Mouse (Mus musculus) thymus, postnatal 36 days (tissue): ENCODE measurements at regions not wholly inside any gene's neighbourhood (a gene's known extent, or its start where the extent isn't known, plus 50 kb on each side); places are given as distances from the start of the nearest gene placed in this dataset.
A peak's percentile ranks its signal among the peaks of the same experiment; 100 is the strongest.

Experiments used
- DNase-seq, 2 experiments: peaks; one replicate each; pipeline ENCODE4 v3.0.0; 2022; ENCODE audit warnings: mixed read lengths in 2 of 2

DNA sequence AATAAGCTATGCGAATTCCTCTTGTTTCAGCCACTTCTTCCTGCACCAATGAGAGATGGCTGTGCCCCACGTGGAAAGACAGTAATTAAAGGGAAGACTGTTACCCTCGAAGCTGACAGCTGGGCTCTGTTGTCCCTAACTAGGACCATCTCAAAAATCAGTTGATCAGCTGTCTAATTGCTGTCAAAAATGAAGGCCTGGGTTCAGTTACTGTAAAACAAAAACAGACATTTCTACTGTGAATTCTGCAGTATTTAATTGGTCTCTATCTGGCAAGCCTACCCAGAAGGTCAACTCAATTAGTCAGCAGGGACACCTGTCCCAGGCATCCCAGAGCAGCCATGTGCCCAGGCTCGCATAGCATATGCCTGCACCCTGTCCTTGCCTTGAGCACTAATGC, 385.8 kb upstream of the Zdhhc25 start:
- no peak for DNase-seq

DNA sequence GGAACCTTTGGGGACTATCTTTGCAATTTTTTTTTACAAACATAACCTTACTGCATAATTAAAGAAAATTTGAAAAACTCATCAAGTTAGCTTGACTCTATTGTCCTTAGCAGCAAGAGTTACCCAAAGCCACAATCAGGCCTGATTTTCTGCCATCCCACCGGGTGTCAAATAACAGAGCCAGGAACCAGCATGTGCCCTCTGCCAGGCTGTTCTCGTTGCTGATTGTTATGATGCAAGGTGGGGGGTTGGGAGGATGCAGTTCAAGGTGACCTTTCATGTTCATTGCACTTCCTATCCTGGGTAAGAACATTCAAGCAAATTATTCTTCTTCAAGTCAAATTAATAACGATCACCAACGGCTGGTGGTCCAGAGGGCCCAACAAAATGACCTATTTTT, 370.6 kb upstream of the Zdhhc25 start:
- no peak for DNase-seq

DNA sequence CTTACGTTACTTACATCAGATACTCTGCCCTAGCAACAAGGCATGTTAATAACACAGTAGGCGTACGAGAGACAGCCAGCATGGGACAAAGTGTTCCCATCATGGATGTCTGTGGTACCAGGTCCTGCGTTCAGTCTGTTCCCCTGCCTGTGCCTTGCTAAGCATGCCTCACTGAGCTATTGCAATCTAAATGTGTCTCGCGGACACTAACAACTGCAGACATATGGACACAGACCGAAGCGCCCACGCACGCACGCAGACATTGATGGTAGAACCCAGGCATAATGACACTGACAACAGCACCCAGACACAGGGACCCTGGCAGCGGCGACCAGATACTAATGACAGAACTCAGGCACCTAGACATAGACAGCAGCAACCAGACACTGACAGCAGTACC, 355.5 kb upstream of the Zdhhc25 start:
- no peak for DNase-seq

DNA sequence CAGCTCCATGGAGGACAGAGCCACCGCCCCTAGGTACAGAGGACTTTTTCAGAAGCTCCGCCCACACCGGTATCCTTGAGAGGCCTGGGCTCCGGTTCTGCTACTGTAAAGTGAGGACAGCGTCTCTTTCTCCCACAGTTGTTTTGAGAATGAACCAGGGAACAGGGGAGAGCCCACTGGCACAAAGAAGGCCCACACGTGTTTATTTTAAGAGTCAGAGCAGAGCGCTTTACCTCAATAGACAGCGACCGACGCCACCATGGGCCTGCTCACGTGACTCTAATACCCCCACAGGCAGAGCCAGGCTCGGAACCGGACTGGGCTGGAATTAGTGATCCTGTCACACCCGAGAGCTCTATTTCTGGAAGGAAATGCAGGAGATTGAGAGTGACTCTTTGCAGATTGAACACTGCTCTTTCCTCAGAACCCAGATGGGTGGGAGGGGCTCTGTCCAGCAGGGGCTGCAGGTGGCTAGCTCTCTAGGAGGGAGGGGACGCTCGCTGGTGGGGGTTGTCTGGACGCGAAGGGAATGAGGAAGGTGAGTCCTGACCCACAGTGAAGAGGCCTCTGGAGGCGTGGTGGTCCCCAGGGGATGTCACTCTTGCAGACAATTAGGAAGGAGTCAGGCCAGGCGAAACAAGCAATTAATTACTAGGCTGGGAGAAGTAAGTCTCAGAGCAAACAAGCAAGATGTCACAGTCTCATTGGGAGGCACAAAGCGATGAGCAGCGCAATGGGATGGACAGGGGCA, 354.4 kb upstream of the Zdhhc25 start:
- DNase-seq = no peak

DNA sequence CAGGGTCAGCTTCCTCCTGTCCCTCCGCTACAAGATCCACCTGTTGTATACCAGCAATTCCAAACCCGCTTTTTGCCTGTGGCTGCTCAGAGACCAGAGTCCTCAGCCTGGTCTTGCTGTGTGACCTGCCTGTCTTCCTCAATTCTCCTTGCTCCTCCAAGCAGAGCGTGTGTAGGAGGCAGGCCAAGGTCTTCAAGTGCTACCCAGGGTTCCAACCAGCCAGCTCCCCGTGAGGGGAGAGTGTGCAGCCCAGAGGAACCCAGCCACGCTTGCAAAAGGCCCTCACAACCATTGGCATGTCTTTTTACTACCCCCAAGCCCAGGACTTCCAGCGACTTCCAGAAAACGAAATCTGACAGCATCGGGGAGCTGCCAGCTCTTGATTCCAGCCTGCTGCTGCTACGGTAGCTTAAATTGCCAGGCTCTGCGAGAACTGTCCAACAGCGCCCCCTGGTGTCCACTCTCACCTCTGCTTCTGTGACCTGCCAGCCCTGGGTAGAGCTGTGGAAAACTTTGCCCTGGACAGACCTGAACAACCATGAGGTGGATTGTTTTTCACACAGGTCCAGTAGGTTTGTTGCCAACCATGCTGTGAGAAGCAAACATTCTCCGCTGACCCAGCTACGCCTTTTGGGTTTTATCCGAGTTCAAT, 352.0 kb upstream of the Zdhhc25 start:
- DNase-seq = peak; percentile 16 to 29

DNA sequence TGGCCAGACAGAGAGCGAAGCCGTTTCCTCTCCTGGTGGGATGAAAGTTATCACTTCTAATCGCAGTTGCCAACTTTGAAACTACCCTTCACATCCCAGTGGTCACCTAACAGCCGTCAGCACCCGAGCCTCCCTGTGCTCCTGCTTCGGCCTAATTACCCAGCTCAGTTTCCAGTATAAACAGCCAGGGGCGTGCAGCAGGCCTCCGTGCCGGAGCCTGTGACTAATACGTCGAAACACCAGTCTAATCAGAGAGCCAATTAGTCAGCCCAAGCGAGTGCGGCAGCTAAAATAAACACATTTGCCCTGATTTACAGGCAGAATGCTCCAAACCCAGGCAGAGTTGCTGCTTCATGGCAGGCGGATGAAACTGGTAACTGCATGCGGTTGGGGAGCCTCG, 312.1 kb upstream of the Zdhhc25 start:
- DNase-seq = no peak

DNA sequence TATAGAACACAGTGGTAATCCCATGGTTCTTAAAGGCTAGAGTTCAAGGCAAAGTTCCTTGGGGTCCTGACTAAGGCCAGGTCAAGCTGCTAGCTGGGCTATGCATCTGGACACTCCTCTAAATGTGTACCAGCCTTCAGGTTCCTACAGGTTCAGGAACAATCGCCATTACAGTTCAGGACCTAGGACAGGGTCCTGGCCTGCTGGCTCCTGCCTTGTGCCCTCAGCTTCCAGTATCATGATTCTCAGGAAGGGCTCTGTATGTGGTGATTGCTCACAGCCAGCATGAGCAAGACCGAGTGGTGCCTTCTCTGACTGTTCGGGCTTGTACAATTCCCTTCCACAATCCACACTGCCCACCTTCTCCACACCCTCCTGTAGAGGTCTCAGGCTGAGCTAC, 311.4 kb upstream of the Zdhhc25 start:
- DNase-seq = no peak

DNA sequence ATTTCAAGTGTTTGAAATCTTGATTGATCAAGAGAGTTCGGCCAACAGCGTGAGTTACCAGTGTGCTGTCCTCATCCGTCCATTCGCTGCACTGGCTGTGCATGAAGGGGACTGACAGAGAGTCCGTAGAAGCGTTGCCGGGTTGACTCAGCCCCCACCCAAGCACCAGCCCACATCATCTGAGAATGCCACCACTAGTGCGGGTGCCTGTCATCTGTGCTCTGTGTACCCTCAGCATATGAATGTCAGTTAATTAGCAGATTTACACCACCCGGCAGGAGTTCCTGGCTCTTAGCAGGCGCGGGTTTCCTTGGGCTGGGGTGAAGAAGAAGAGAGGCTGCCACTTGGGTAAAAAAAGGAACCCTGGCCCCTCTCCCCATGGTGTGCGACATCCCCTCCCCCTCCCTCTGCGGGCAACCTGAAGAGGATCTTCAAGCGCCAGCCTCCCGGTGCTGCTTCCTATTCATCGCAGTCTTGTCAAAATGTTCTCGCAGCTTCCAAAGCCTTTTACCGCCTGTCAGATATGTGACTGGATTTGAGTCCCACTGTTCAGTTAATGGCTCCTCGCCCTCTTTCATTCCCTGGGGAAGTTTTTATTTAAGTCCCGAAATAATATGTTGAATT, 309.2 kb upstream of the Zdhhc25 start:
- DNase-seq = no peak

DNA sequence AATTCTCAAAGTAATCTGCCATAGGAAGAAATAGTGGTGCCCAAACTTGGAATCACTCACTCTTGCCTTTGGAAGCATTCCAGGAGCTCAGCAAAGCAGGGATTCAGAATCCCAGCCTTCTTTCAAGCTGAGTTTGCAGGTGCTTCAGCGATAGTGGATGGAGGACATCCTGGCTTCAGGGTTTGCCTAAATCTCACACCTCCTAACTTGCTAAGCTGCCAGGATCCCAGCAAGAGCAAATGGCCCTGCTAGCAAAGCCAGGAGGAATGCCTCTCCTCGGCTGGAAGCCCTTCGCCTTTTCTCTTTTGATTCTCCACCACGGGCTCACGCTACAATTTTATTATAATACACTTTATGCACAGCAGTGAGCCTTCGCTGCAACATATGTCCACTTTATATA, 301.0 kb upstream of the Zdhhc25 start:
- DNase-seq = no peak

DNA sequence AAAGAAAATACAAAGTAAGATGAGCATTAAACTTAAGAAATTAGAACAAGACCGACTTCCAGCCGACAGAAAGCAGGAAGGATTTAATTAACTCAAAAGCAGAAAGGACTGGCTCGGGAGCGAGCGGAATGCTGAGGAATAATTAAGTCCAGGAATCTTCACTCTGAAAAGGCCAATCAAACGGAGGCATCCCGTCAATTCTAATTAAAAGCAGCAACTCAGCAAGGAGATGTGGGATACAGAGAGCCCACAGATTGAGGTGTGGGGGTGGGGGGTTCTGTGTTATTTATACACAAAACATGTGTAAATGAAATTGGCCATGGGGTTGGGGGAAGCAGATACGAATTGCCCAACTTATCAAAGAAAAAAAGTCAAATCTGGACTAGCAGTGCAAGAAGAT, 288.9 kb upstream of the Zdhhc25 start:
- no peak for DNase-seq

DNA sequence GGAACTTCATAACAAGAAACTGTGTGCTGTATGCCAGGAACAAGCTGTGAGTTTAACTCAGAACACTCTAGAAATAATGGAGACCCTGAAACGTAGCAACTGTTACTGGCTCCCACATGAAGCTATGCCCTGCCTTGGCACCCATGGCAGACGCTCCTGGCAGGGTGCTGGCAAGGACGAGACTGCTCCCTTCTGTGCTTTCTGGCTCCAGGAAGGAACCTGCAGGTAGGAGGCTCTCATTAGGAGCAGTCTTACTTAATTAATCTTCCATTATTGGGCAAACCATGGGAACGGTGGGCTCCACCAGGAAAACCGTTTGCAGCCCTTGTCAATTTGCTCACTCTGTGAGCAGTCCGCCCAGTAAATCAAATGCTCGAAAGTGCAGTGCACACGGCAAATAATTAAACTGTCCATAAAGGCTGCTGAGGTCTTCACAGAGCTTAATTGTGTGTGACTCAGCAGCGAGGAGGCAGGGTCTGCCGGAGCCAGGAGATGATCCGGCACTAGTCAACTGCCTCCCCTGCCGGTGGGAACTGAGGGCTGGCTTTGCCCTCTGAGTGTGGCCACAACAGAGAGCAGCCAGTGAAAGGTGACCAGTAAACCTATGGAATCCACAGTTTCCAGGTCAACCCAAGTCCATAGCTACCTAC, 285.2 kb upstream of the Zdhhc25 start:
- no peak for DNase-seq

DNA sequence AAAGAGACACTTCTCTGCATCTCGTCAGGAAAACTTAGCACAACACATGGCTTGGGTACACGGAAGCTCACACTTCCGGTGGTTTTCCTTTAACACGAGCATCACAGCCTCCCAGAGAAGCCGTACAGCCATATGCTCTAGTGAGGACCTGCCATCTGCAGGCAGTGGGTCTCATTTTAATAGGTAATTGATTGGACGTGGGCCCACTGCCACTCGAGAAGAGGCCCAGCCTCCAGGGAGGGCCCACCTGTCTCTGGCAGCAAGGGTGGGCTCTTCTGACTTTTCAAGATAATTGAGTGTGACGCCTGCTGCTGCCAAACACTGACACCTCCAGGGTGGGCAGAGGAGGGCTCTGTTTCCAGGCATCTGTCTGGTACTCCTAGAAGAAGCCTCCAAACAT, 282.1 kb upstream of the Zdhhc25 start:
- DNase-seq = no peak

DNA sequence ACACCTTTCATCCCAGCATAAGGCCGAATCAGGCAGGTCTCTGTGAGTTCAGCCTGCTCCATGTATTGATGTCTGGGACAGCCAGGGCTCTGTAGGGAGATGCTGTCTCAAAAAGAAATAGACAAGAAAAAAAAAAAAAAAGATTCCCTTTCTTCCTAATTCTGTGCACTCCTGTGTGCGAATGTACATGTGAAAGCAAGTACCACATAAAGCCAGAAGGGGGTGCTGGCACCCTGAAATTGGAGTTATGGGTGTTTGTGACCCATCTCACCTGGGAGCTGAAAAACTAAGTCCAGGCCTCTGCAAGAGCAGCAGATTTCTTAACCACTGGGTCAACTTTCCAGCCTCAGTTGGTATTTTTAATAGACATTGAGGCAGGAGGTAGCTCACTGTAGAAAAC, 280.6 kb upstream of the Zdhhc25 start:
- DNase-seq = no peak

DNA sequence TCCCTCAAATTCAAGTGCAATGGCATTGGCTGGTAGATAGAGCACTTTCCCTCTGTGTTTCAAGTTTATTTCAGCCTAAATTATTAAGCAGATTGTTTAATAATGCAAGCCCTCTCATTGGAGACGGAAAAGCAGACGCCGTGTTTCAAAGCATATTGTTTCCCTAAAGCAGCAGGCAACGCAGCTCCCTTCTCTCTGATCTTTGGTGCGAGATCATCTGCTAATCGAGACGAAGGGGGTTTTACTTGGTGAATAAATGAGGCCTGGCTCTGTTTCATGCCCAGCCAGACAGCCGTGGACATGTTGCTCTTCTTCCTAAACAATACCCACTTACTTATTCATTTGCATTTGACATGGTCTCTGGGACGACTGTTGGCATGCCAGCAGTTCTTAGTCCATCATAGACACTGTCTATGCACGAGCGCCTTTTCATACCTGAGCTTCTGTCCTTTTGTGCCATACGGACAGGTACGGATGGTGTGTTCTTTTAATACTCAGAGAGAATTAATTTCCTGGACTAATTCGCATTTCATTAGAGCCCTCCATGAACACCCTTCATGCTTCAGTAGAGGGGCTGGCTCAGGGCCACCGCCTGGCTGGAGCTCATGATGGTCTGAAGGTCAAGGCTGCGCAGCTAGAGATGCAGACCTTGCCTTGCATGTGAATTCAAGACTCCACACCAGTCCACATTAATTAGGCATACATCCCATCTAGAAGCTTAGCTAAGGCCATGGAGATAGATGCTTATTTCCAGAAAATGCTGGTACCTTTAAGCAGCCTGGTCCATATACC, 276.3 kb upstream of the Zdhhc25 start:
- no peak for DNase-seq

DNA sequence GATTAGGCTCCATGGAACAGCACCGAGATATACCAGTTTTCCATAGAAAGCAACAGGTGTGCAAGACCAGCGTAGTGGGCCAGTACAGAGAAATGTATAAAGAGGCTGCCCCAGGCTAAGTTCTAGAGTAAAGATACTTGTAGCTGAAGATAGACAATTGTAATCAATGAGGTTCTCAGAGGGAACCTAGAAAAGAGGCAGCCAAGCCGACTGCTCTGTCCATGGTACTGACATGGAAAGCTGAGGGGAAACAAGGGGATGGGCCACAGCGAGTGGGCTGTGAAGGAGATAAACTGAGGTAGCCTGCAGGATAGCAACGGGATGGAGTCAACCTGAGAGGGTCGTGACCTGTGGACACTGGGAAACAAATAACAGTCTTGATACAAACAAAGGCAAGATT, 275.0 kb upstream of the Zdhhc25 start:
- no peak for DNase-seq

DNA sequence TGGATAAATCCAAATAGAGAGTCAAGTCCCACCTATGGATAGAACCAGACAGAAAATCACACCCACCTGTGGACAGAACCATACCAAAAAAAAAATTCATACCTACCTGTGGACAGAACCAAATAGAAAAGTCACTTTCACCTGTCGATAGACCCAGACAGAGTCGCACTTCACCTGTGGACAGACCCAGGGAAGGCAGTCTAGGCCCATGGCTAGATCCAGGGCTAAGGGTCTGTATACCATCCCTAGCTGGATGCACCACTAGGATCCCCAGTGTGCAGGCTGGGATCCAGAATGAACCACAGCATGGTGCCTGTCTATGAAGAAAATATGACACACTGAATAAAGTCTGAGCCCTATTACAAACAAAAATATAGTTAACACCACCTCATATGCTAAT, 246.9 kb upstream of the Zdhhc25 start:
- no peak for DNase-seq

DNA sequence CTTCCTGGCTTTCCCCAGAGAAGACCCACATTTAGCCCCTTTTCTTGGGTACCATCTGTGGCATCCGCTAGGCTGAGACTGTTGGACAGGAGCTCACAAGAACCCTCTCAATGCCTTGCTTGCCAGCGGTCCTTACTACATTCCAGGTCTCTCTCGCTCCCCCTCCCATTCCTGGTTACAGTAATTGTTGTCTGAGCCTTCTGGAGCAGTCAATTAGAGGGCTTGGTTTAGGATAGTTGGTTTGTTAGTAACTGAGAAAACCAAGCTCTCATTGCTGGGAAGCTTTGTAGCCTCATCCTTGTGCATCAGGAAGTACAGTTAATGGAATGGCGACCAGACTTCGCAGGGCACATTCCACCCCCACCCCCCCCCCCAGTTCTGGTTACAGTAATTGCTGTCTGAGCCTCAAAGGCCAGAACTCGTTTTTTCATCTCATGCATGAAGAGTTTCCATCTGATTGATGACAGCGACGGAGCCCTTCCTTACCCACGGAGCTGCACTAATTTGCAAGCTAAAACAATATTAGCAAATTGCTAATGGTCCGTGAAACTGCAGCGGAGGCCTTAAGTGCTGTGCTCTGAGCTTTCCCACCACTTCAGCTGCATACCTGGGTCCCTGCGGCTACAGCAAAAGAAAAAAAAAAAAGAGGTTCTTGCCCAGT, 239.6 kb upstream of the Zdhhc25 start:
- DNase-seq = no peak

DNA sequence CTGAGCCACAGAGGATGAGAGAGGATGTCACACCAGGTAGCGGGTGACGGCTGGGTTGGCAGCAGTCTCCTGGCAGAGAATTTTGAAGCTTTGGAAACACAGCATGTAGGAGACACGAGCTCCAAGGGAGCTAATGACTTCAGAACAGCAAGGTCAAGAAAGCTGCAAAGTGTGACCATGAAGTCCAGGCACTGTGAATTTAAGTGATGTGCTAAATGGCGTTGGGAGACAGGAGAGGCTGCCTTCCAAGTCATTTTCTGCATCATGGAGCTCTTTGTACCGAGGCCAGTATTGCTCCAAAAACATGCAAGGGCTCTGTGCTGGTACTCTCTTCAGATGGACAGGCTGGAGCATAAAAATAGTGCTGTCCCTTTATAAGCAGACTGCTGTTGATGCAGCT, 238.8 kb upstream of the Zdhhc25 start:
- no peak for DNase-seq

DNA sequence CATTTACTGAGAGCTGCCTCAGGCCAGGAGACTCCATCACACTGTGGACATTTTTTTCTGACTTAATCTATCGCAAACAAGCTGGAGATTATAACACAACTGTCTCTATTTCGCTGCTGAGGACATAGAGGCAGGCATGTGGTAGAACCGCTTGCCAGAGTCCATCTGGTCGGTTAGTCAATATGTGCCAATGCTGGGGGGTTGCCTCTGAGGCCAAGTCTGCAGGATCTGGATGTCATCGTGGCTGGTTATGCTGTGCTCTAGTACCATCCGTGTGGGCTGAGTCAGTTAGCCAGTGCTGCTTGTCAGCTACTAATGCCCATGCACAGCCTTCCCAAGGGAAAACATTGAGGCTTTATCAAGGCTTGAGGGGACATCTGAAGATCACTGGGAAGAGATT, 237.1 kb upstream of the Zdhhc25 start:
- DNase-seq = no peak

DNA sequence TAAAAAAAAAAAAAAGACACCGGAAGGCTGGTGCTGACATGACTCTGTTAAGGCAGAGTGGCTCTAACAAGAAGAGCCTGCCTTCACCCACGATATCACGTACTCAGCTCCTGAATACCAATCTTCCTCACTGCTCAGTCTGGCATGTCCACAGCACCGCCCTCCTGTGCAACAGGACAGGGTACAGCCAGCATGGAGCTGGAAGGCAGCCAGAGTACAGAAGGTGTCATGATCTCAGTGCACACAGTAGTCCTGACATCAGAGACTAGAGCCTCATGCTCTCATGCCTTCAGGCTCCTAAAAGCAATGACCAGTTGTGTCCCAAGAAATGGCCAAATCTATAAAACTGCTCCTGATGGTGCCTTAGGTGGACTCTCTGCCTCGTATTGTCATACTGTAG, 229.7 kb upstream of the Zdhhc25 start:
- no peak for DNase-seq

DNA sequence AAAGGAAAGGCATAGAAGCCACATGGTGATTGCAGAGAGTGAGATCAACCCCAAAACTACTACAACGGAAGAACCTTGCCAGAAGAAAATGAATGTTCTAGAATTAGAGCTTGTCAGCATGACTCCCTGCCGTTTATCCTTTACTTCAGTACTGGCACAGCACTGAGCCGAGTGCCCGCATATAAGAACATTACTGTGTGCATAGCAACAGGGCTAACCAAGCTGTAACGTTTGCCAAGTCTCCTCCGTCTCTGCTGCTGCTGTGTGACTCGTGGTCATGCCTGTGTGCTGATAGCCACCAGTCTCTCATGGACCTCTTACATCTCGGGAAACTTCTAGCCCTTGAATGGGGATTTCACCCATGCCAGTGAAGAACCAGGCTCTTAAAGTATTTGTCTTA, 228.1 kb upstream of the Zdhhc25 start:
- no peak for DNase-seq

DNA sequence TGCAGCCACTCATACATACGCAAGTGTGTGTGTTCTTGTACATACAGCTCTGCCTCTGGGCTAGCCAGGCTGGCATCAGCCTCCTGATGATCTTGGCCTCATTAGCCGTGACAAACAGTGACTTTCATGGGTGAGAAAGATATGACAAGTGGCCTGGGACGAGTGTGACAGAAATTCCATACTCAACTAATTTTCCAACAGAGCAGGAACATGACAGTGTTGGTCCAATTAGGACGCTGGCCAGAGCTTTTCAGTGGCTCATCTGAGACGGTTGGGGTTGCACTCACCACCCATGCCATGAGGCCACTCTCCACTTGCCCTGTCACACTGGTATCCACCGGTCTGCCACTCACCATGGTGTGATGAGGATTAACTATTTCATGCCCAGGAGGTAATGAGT, 226.2 kb upstream of the Zdhhc25 start:
- DNase-seq = no peak

DNA sequence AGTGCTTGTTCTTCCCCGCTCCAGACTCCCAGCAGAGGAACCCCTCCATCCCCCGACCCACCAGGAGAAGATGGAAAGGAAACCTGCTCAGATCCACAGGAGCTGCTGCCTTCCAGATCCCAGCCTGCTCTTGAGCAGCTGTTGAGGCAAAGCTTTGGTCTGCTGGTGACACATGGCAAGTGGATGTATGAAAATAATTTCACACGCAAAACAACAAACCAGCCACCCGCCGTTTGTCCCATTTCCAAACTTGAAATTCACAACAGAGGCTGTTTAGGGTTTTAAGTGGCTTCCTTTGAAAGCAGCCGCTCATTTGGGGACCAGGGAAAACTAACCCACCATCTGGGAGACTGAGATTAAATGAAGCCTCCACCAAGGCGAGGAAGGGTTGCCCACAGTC, 220.8 kb upstream of the Zdhhc25 start:
- DNase-seq = no peak
